Mouse (Mus musculus): Measurements from ENCODE around the gene Urb1. TPM values are rescaled to one million over a fixed set of nuclear protein-coding genes. Genes with fewer than 3 reads are reported as not detected.

Urb1 gene
- total RNA-seq, 2 experiments from 2014 or later: 5.0 to 5.7 TPM

Other genes starting within 250 kb of the Urb1 start
- gene Mis18a, start 83.0 kb downstream of the Urb1 start, total RNA-seq (2021): 1 to 10 TPM; 3.4 to 4.8 TPM
- gene Mrap, start 72.2 kb downstream of the Urb1 start, total RNA-seq (2021): 1 to 10 TPM in 1 of 2 experiments, under 1 TPM in 1; 0.97 to 2.8 TPM
- under 1 TPM; 0.56 to 0.59 TPM for gene Eva1c, start 16.3 kb upstream of the Urb1 start, total RNA-seq (2021)
- 10 to 100 TPM; 23.8 to 27.0 TPM for gene Cfap298, start 124.7 kb upstream of the Urb1 start, total RNA-seq (2021)
- 10 to 100 TPM; 14.6 TPM for gene Synj1, start 200.9 kb upstream of the Urb1 start, total RNA-seq (2021)
- gene Paxbp1, start 234.1 kb upstream of the Urb1 start, total RNA-seq (2021): 10 to 100 TPM; 12.8 to 26.2 TPM